Mouse (Mus musculus): ENCODE results near the gene Fgfr2.

Gene Fgfr2

GRCm38 (mm10) chr7:130900233-130900848 is 2222.8 kb downstream of the Fgfr2 start:
- DNase-seq (ENCODE audit: low spot score) = no peak

GRCm38 (mm10) chr7:130898373-130898772 is 2224.8 kb downstream of the Fgfr2 start:
- no peak for DNase-seq (ENCODE audit: low spot score)

GRCm38 (mm10) chr7:130897201-130897600 is 2225.9 kb downstream of the Fgfr2 start:
- DNase-seq (ENCODE audit: low spot score) = no peak

- DNase-seq (ENCODE audit: low spot score) = no peak
Measured at GRCm38 (mm10) chr7:130896064-130896463, 2227.1 kb downstream of the Fgfr2 start.

- no peak for DNase-seq (ENCODE audit: low spot score)
Measured at GRCm38 (mm10) chr7:130895618-130895945, 2227.6 kb downstream of the Fgfr2 start.

GRCm38 (mm10) chr7:130894931-130895617 is 2228.1 kb downstream of the Fgfr2 start:
- no peak for DNase-seq (ENCODE audit: low spot score)

GRCm38 (mm10) chr7:130892973-130893372 is 2230.2 kb downstream of the Fgfr2 start:
- DNase-seq (ENCODE audit: low spot score) = no peak

- DNase-seq (ENCODE audit: low spot score) = no peak
Measured at GRCm38 (mm10) chr7:130890871-130891270, 2232.3 kb downstream of the Fgfr2 start.

- no peak for DNase-seq (ENCODE audit: low spot score)
Measured at GRCm38 (mm10) chr7:130887946-130888345, 2235.2 kb downstream of the Fgfr2 start.

- no peak for DNase-seq (ENCODE audit: low spot score)
Measured at GRCm38 (mm10) chr7:130886246-130886645, 2236.9 kb downstream of the Fgfr2 start.

GRCm38 (mm10) chr7:130884161-130884560 is 2239.0 kb downstream of the Fgfr2 start:
- DNase-seq (ENCODE audit: low spot score) = no peak

GRCm38 (mm10) chr7:130867256-130867655 is 2255.9 kb downstream of the Fgfr2 start:
- DNase-seq (ENCODE audit: low spot score) = no peak

- no peak for DNase-seq (ENCODE audit: low spot score)
Measured at GRCm38 (mm10) chr7:130866640-130867039, 2256.5 kb downstream of the Fgfr2 start.

- peak; percentile 84 for DNase-seq (ENCODE audit: low spot score)
Measured at GRCm38 (mm10) chr7:130865613-130866591, 2257.2 kb downstream of the Fgfr2 start, which contains the start of gene Plekha1. TSS of gene Plekha1 (plus strand) at chr7:130865756.

GRCm38 (mm10) chr7:130864711-130865110 is 2258.4 kb downstream of the Fgfr2 start:
- DNase-seq (ENCODE audit: low spot score) = no peak

GRCm38 (mm10) chr7:130862501-130862900 is 2260.6 kb downstream of the Fgfr2 start:
- DNase-seq (ENCODE audit: low spot score) = no peak

- DNase-seq (ENCODE audit: low spot score) = no peak
Measured at GRCm38 (mm10) chr7:130860721-130861142, 2262.4 kb downstream of the Fgfr2 start.

GRCm38 (mm10) chr7:130859926-130860325 is 2263.2 kb downstream of the Fgfr2 start:
- DNase-seq (ENCODE audit: low spot score) = no peak

- DNase-seq (ENCODE audit: low spot score) = no peak
Measured at GRCm38 (mm10) chr7:130857973-130858372, 2265.2 kb downstream of the Fgfr2 start.

GRCm38 (mm10) chr7:130855681-130856080 is 2267.5 kb downstream of the Fgfr2 start:
- DNase-seq (ENCODE audit: low spot score) = no peak

- no peak for DNase-seq (ENCODE audit: low spot score)
Measured at GRCm38 (mm10) chr7:130854684-130855292, 2268.4 kb downstream of the Fgfr2 start.

- DNase-seq (ENCODE audit: low spot score) = no peak
Measured at GRCm38 (mm10) chr7:130847164-130847718, 2275.9 kb downstream of the Fgfr2 start.
